Mouse (Mus musculus) c-Kit-positive CD71-positive TER-119-positive erythroid progenitor cells, embryonic 14.5 days (primary cell): Measurements from ENCODE around the gene 6030468B19Rik.
"Not testable (repeated sequence)": the region's sequence is repeated elsewhere in the genome, so short reads cannot be mapped to it uniquely, and the experiment has no call there.

Source experiments
- DNase-seq: peaks from one replicate; pipeline ENCODE4 v3.0.0-alpha.2; 2013; ENCODE audit warnings: low spot score

The 6030468B19Rik gene

DNA sequence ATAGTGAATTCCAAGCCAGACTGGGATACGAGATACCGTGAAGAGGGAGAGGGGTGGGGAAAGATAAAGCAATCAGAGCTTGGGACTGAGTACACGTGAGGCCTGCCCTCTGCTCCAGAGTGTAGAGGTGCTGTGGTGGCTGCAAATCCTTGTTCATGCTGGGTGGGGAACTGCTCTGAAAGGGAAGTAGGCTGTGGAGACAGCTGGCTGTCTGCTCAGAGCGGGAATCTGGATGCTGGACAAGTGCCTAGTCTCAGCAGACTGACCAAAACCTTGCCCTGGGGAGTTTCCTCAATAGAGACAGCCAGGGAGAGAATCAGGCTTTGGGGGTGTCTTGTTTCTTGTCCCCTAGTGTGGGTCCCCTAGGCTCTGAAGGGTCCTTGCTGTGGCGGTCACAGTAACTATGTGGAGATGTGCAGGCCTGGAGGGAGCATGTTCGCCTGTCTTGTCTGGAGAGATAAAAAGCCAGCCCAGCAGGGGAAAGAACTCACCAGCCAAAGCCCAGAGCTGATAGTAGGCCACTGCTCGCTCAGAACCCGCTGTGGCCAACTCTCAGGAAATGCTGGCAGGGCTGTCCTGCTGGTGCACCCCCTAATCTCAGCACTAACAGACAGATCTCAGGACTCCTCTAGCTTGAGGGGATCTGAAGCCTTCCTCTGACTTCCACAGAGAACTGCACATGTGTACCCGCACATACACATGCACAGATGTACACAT is 31.6 kb downstream of the 6030468B19Rik start:
- DNase-seq, result no peak

DNA sequence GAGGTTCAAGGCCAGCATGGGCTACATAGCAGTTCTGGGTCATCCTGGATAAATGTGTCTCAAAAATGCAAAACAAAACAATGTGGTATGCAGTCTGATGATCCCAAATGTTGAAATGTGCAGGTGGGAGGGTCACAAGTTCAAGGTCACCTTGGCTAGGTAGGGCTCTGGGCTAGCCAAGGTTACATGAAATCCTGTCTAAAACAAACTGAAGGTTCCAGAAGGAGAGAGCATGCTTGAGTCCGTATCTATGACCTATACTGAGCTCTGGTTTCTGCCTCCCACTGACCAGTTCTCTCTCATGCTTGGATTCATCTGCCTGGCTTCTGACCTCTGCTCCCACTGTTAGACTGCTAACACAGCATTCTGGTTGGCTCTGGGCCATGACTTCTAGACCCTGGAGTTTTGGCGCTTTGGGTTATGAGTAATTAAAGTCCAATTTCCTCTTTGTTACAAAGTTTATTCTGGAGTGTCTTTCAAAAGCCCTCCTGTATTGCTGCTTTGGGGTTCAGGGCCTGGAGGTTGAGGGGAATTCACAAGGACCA is 32.3 kb downstream of the 6030468B19Rik start:
- no peak for DNase-seq

DNA sequence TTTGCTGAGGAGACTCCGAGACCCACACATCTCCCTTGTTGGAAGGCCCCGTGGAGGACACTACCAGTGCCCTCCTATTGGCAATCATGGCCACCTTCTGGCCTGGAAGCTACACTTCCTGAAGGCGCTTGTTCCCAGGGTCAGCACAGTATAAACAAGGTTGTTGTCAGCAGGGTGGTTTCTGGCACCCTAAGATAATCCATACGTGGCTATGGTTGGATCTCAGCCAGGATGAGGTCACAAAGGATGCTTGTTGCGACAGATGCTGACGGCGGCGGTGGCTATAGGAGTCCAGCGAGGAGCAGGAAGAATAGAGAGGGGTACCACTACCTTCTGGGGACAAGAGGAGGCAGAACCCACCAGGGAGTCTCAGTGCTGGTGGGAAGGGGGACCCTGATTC is 32.9 kb downstream of the 6030468B19Rik start:
- no peak for DNase-seq

DNA sequence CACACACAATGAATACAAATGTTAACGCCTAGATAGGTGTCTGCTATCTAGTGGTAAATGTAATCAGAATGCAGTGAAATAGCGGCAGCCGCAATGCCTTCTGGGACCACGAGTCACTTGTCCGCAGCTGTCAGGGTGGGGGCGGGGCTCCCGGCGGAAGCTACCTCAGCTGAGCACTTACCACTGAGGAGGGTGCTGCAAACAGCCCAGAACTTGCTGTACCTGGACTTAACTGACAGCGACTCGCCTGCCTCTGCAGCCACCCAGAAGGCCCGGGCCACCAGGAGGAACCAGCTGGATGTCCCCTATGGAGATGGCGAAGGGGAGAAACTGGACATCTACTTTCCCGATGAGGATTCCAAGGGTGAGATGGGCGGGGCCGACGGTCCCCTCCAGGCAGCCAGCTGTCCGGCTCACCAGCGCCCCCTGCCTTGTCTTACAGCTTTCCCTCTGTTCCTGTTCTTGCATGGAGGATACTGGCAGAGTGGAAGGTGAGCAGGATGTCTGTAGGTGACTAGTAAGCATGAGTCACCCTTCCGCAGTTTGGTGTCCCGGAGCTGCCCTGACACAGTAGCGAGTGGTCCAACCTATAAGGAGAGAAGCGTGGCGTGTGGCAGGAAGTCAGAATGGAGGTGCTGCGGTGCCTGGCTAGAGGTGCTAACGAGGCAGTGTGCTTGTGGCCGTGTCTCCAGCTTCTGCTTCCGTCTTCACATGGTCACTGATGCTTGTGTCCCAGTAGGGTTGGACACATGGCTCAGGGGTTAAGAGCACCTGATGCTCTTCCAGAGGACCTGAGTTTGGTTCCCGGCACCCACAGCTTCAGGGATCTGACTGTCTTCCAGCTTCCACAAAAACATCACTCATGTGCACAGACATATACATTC is 34.9 kb downstream of the 6030468B19Rik start:
- DNase-seq, result peak; percentile 94

DNA sequence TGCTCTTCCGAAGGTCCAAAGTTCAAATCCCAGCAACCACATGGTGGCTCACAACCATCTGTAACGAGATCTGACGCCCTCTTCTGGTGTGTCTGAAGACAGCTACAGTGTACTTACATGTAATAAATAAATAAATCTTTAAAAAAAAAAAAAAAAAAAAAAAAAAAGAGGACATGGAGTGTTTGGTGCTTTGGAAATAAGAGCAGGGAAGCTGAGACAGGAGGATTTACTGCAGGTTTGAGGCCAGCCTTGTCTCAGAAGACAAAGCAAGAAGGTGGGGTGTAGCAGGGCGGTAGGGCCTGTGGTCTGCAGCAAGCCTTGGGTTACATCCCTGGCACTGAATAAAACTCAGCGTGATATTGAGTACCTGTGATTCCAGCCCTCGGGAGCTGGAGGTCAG is 36.0 kb downstream of the 6030468B19Rik start:
- DNase-seq, result not testable (repeated sequence)

DNA sequence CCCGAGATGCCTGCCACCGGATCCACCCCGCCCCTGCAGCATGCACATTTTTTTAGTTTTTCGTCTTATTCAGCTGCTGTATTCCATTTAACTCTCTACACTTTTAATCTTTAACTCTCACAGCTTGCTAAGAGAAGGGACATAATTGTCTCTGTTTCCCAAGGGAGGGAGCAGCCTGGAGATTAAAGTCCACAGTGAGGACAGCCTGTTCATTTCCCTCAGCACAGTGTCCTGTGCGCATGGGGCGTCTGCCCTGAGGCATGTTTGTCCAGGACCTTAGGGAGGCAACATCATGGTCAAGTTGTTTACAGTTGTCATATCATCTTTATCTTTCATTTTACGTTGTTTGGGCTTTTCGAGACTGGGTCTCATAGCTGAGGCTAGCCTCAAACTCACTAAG is 36.6 kb downstream of the 6030468B19Rik start:
- DNase-seq, result no peak

- DNase-seq, result peak; percentile 78
Measured at GRCm38 (mm10) chr11:117836306-117836705, 38.8 kb downstream of the 6030468B19Rik start.

- peak; percentile 81 for DNase-seq
Measured at GRCm38 (mm10) chr11:117838572-117838971, 41.1 kb downstream of the 6030468B19Rik start.

- no peak for DNase-seq
Measured at GRCm38 (mm10) chr11:117839021-117839420, 41.6 kb downstream of the 6030468B19Rik start.

DNA sequence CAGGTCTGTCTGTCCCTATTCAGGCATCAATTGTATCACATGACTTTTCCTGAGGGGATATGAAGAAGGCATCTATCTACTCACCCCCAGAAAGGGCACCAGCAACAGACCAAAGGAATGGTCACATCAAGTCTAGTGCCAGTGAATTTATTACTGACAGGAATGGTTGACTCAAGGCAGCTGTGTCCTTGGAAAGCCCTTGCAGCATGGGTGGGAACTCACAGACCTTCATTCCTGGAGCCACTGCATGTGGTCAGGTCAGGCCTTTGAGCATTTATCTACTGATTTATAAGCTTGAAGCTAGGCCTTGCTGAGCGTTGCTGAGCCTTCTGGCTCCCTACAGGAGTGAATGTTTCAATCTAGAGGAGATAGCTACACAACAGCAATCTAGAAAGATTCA is 43.5 kb downstream of the 6030468B19Rik start:
- no peak for DNase-seq

GRCm38 (mm10) chr11:117843434-117843833 is 46.0 kb downstream of the 6030468B19Rik start:
- DNase-seq, result no peak

GRCm38 (mm10) chr11:117844997-117845396 is 47.5 kb downstream of the 6030468B19Rik start:
- no peak for DNase-seq

- no peak for DNase-seq
Measured at GRCm38 (mm10) chr11:117845651-117846050, 48.2 kb downstream of the 6030468B19Rik start.

DNA sequence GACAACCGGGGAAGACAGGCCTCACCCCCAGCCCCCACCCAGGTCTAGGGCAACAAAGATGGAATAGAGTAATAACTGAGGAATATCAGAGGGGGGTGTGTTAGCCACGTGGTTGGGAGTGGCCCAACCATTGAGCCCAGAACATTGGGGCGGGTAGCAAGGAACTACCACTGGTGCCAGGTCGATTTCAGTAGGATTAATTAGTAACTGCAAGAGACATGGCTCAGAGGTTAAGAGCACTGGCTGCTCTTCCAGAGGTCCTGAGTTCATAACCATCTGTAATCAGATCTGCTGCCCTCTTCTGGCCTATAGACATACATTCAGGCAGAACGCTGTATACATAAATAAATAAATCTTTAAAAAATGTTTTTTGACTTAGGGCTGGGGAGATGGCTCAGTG is 49.2 kb downstream of the 6030468B19Rik start:
- DNase-seq, result no peak

DNA sequence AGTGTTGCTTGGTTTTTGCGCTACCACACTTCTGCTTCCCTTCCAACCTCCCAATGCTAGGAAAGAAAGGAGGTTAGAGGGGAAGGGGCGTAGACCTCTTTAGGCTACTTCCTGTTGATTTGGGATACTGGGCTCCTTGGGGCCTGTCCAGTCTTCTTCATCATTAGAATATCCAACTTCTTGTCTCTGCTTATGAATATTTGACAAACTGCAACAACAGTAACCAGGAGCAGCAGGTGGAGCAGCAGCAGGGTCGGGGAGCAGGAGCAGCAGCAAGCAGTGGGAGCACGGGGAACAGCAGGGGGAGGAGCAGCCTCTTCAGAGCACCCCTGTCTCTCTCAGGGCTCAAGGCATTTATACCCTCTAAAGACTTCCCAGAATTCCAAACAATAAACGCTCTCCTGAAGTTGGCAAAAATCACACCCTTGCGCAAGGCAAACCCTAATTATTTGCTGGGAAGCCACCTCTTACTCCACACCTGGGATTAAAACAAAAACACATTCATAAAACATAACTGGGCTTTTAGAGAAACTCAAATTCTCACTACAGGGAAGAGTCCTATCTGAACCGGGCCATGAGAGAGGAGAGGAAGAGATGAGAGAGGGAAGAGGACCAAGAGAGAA is 50.2 kb downstream of the 6030468B19Rik start:
- no peak for DNase-seq

DNA sequence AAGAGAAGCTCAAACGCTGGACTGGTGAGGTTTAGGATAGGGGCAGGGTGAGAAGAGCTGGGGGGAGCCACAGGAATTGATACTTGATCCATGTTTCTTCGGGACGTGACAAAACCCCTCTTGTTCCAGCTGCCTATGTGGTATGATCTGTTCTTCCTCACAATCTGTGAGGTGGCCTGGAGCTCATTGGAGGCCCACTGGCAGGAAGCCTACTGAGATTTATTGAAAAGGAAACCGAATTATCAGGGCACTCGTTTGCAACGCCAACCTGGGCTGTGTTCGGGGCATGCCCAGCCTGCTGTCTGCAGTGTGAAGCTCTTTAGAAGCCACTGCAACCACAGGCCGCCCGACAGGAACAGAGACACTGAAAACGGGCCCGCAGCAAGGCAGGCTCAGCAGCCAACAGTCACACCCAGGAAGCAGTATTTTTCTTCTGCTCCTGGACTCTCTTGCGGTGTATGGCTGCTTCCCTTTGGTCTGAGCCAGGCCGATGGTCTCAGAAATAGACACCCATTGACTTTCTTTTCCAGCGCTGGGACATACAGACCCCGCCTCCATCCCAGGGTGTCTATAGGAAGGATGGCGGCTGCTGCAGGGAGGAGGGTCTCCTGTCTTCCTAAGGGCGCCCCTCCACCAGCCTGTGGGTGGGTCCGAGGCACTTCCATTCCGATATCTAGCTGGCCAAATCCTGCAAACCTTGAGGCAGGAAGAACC is 51.0 kb downstream of the 6030468B19Rik start:
- no peak for DNase-seq

- DNase-seq, result peak; percentile 96
Measured at GRCm38 (mm10) chr11:117848985-117849671, 51.7 kb downstream of the 6030468B19Rik start, which contains the start of gene Birc5. Birc5 (plus strand) TSS chr11:117849251.

- no peak for DNase-seq
Measured at GRCm38 (mm10) chr11:117852875-117853274, 55.4 kb downstream of the 6030468B19Rik start.

- no peak for DNase-seq
Measured at GRCm38 (mm10) chr11:117854241-117854640, 56.8 kb downstream of the 6030468B19Rik start.

DNA sequence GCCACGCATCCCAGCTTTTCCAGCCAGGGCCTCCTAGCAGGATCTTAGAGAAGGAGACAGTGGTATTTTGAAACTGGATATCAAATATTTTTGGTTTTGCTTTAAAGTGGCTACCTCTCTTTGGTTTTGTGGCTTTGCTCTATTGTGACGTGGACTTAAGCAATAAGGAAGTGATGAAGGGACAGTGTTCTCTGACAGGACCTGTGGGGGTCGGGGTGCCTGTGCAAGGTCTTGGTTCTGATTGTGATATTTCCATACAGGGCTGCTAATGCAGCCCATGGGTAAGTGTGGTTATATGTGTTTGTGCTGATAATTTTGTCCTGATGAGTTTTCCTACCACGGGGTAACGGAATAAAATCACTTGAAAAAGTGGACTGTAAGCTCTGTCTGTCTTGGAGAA is 57.9 kb downstream of the 6030468B19Rik start:
- no peak for DNase-seq

- DNase-seq, result no peak
Measured at GRCm38 (mm10) chr11:117855975-117856374, 58.5 kb downstream of the 6030468B19Rik start.
